Mouse (Mus musculus): Measurements from ENCODE around the gene Axin2.

GRCm38 (mm10) chr11:108933835-108934234 lies 13.7 kb downstream of the Axin2 start:
- no peak for TF ChIP-seq POLR2A (IDR thresholded peaks at IDR 0.05; ENCODE audit: extremely low read depth, insufficient read depth, low read length)
- TF ChIP-seq CTCF (IDR thresholded peaks at IDR 0.05; ENCODE audit: low read depth, low read length): no peak
